Mouse (Mus musculus) olfactory bulb, adult 2 months (tissue): Measurements from ENCODE around the gene Habp2.
"Not testable (repeated sequence)": the region's sequence is repeated elsewhere in the genome, so short reads cannot be mapped to it uniquely, and the experiment has no call there.

ENCODE experiments used
- CTCF ChIP-seq: fragments of 200-500 bp; IDR thresholded peaks from 2 replicates; pipeline ENCODE4 v1.5.1; 2012; ENCODE audit warnings: low read depth, mild to moderate bottlenecking, low read length, moderate library complexity; ENCODE audit not compliant: insufficient read depth
- POLR2A ChIP-seq: fragments of 200-500 bp; IDR thresholded peaks from 2 replicates; pipeline ENCODE4 v1.6.1; 2012; ENCODE audit warnings: mild to moderate bottlenecking, low read depth, low read length, moderate library complexity; ENCODE audit not compliant: insufficient read depth

GRCm38 (mm10) chr19:56357374-56357708, 70.4 kb downstream of the Habp2 start:
- TF ChIP-seq CTCF, POLR2A: not testable (repeated sequence)
